Mouse (Mus musculus) brain, adult 2 months (tissue): ENCODE measurements around the gene Dennd4a.
A peak's percentile ranks its signal among the peaks of the same experiment; 100 is the strongest.

Source experiments
- DNase-seq: peaks from one replicate; pipeline ENCODE4 v3.0.0; 2011; ENCODE audit warnings: low read depth, low spot score

Dennd4a gene

GRCm38 (mm10) chr9:64913973-64914372, 102.8 kb downstream of the Dennd4a start:
- no peak for DNase-seq

GRCm38 (mm10) chr9:64914629-64915028, 103.5 kb downstream of the Dennd4a start:
- DNase-seq = no peak

GRCm38 (mm10) chr9:64918560-64918959, 107.4 kb downstream of the Dennd4a start:
- DNase-seq = no peak

- no peak for DNase-seq
Measured at GRCm38 (mm10) chr9:64925771-64926170, 114.6 kb downstream of the Dennd4a start.

- peak; percentile 94 for DNase-seq
Measured at GRCm38 (mm10) chr9:64926201-64926991, 115.3 kb downstream of the Dennd4a start.

DNA sequence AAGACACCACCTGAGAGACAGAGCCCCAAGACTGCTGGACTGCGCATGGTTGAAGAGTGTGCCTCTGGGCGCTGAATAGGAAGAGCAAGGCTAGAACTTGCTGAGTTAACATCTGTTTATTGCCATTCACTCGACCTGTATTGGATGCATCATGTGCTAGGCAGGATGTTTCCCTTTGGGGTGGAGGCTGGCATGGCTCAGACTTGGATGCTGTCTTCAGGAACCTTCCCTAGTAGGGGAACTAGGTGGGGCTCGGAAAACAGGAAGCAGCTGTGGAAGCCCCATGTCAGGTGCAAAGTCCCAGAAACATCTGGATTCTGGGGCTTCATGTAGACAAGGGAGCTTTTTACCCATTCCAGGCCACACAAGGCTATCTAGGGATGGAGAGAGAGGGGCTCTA, 119.1 kb downstream of the Dennd4a start:
- no peak for DNase-seq

DNA sequence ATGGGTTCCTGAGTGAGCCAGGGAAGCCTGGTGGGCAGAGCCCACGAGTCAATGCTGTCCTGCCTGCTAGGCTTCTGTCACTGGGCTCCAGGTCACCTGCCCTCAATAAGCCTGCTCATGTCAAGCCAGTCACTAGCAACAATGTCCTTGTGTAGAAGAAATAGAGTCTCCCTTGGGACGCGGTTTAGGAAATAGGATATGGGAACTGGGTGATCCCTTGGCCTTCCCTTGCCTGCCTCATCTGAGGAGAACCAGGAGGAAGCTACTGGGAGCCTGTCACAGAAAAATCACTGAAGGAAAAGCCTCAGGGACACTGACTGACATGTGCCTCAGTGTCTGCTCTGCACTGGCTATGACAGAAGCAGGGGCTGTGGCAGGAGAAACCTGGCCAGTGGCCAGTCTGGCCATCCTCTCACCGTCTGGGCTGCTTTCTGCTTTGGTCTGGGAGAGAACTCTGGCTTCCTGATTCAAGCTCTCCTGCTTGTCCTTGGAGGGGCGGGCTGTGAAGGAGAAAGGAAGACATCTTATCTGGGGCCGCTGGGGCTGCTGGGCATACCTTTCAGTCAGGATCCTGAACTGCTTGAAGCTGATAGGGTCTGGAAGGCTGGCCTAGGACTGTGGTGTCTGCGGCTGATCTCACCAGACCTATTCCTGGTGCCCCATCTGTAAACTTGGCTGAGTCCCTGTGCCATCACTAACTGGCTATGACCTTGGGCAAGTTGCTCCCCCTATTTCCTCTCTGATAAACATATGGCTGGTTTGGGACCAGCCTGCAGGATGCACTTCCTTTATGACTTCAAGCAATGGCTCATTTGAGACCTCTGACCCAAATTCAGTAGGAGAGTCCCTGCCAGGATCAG, 120.8 kb downstream of the Dennd4a start:
- peak; percentile 26 for DNase-seq

DNA sequence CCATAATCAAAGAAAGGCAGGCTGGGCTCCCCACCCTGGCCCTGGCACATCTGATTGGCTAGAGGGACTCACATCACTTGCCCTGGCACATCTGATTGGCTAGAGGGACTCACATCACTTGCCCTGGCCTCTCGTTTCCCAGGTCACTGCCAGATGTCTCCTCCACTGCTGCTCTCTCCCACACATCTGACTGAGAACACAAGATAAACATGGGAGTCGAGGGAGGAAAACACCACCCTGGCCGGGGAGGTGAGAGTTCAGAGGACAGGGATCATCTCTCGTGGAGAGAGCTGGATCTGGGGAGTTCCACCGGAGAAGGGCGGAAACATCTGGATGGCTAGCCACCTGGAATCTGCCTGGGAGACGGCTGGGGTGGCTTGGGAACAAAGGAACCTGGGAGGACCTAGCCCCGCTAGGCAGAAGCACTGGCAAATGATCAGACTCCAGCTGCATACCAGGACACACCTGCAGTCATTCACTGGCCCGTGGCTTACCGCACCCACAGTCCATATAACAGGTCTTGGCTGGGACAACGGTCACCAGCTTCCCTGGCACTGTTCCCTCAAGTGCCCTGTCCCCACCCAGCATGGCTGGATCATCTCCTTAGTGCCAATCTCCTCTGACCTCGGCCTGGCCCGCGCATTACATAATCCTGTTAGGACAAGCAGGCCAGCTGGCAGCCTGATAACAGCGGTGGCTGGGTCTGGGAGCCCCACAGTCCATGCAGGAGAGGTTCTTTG, 123.0 kb downstream of the Dennd4a start:
- peak; percentile 45 for DNase-seq

DNA sequence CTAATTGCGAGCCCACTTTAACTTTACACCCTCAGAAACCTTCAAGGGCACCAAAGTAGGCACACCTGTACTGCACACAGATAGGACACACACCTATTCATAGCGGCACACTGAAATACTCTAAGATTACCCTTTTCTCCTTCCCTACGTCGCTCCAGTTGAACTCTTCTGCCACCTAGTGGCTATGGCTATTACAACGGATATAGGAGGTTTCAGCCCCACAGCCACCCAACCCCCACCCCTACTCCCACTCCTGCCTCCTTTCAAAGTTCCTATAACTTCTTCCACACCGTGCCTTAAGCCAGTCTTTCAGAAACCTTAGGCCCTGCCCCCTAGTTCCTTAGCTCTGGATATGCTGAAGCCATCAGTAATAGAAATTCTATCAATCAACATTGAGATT, 125.4 kb downstream of the Dennd4a start:
- peak; percentile 74 for DNase-seq

GRCm38 (mm10) chr9:64937491-64937890, 126.4 kb downstream of the Dennd4a start:
- DNase-seq = no peak

- DNase-seq = no peak
Measured at GRCm38 (mm10) chr9:64938535-64938934, 127.4 kb downstream of the Dennd4a start.

DNA sequence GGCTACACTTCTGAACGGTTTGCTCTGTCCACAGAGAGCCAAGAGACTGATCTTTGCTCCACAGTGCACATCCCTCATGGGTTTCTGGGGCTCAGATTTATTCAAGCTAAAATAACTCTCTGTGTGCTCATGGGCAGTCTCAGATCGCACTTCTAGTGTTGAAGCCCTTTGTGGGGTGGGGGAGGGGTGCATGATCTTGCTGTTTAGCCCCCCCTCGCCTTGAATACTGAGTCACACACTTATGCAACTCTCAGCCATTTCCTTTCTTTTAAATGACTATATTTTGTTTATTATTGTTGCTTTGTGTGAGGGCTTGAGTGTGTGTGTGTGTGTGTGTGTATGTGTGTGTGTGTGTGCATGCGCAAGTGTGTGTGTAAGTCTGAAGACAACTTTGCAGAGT, 128.1 kb downstream of the Dennd4a start:
- DNase-seq = no peak

DNA sequence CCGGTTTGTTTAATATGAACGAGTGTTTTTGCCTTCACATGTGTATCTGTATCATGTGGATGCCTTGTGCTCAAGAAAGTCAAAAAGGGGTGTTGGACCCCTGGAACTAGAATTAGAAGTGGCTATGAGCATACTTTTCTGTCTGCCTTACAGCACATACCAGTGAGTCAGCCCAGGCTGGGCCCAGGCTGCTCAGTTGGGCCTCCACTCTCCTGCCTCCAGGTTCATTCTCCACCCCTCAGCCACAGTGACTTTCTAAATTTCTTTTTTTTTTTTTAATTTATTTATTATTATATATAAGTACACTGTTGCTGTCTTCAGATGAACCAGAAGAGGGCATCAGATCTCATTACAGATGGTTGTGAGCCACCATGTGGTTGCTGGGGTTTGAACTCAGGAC, 128.7 kb downstream of the Dennd4a start:
- DNase-seq = no peak

- no peak for DNase-seq
Measured at GRCm38 (mm10) chr9:64940731-64941346, 129.7 kb downstream of the Dennd4a start.

DNA sequence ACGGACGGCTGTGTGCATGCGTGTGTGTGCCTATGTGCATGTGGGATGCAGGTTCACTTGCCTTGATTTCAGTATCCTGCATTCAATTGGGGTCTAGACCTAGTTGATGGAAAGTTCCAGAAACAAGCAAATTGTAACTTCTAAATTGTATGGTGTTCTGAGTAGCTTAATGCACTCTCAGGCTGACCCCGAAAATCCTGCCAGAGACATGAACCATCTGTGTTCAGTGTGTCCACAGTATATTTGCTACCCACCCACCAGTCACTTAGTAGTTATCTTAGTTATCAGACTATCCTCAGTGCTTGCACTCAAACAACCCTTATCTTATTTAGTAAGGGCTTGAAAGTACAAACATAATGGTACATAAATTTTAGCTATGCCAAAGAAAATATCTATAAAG, 130.5 kb downstream of the Dennd4a start:
- DNase-seq = no peak

DNA sequence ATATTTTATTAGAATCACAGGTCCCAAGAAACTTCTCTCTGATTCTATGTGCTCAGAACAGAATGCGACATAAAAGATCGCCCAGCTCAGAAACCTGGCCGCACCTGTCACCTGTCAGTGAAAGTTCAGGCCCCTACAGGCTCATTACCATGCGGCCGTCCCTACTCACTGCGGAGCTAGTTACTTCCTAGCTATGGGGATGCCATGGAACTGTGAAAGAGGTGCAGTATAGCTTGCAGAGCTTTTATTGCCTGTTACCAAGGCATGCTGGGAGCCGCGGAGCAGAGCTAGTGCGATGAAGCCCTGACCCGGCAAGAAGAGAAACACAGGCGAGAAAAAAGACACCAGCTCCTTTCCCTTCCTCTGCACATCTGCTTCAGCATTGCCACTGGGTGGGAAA, 132.9 kb downstream of the Dennd4a start:
- no peak for DNase-seq

DNA sequence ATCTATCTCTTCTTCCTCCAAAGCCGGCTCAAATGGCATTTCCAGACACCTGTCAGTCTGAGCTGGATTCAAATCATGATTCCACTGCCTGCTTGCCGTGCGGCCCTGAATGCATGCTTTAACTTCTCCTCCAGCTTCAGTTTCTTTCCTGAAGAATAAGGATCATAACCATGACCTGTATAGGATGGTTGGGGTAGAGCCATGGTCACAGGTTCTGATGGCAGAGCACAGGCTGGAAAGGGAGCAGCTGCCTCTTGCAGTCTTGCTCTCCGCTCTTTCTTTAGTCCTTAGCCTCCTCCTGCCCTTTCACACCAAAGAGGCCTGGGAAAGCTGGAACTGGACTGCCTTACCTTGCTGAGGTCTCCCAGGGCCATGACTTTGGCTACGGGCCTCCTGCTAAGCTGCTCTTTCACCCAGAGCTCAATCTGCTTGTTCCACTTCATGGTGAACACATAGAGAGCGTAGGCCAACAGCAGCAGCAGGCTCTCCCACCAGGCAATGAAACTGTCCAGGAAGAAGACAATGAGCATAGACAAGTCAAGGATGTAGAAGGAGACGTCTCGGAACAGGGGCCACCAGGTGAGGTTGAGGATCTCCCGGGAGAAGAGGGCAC, 136.4 kb downstream of the Dennd4a start:
- DNase-seq = no peak

DNA sequence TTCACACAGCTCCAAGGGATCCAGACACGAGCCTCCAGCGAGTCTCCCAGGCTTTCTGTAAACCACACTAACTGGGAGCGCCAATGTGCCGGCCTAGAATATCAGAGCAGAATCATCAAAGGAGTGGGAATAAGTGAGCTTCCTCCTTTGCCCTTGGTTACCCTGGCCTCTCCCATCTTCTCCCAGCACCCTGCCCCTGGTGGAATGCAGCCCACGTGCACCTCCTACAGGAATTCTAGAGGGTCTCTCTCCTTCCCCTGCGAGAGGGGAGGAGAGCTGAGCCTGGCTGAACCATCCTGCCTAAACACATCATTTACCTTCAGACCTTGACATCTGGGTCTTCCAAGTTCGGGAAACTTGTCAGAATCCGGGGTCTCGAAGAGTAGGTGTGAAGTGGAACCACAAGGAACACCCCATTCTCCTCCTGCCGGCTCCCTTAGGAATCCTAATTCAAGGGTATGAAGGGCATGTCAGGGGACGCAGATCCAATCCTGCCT, 140.1 kb downstream of the Dennd4a start, which contains the start of gene Slc24a1:
Gene Slc24a1 (minus strand): TSS at position 447 of the 497 bp plus-strand sequence.
- no peak for DNase-seq

DNA sequence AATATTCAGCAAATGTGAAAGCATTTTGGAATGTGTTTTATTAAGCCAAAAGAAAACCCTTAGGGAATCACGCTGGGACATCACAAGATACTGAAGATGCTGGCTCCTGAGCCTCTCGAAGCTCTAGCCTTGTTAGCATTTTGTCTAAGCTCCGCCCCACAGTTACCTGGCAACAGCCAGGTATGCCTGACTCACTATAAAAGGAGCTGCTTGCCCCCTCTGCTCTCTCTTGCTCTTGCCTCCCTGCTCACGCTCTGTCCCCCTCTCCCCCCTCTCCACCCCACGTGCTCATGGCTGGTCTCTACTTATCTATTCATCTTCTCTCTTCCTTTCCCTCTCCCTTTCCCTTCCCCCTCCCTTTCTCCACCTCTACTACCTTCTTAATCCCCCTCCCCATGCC, 140.9 kb downstream of the Dennd4a start:
- no peak for DNase-seq

- DNase-seq = no peak
Measured at GRCm38 (mm10) chr9:64953190-64953589, 142.1 kb downstream of the Dennd4a start.

DNA sequence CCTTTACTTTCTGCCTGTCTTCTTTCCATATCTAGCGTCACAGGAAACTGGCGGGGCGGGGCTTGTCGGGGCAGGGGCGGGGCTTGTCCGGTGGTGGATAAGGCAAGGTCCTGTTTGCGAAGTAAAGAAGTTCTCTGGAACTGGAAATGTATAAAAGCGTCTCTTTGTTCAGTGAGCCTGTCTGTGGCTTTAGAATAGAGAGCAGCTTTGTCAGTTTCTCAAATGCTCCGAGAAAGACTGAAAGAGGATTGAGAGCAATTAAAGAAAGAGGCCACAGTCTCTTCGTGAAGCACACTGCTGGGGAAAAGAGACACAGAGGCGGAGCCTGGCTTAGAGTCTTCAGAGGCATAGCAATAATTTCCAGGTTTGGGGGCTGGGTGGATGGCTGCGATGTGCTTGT, 145.2 kb downstream of the Dennd4a start:
- peak; percentile 65 for DNase-seq
